Mouse (Mus musculus) thymus, postnatal 25 days (tissue): ENCODE data around the gene Mcoln1.

Experiments
- DNase-seq: peaks from one replicate; pipeline ENCODE4 v3.0.0; 2022

Gene Mcoln1

GRCm38 (mm10) chr8:3500235-3501090, at the start of gene Mcoln1:
Gene Mcoln1, plus strand, starts transcription at chr8:3500457.
- peak; percentile 98 for DNase-seq

- peak; percentile 45 for DNase-seq
Observed at GRCm38 (mm10) chr8:3450670-3451069, 49.6 kb upstream of the Mcoln1 start.

DNA sequence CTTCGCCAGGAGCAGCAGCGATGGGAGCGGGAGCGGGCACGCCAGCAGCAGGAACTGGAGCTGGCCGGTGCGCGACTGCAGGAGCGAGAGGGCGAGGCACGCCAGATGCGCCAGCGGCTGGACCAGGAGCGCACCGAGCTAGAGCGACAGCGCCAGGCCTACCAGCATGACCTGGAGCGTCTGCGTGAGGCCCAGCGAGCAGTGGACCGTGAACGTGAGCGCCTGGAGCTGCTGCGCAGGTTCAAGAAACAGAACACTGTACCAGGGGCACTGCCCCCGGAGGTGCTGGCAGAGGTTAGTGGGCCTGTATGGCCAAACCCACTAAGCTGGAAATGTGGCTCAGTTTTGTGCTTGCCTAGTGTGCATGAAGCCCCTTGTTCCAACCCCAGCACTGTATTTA, 48.3 kb upstream of the Mcoln1 start:
- no peak for DNase-seq

DNA sequence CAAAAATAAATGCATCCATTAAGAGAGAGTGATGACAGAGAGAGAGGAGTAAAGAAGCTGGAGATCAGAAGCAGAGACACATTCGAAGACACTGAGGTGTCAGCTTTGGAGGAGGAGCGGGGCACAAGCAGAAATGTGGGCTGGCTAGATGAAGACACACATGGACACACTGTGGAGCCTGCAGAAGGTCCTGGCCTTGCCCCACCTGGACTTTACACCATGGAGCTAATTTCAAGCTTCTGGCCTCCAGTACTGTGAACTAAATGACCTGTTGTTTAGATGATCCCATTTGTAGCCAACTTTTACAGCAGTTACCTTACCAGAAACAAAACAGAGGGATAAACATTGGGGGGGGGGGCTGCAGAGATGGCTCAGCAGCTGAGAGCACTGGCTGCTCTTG, 37.0 kb upstream of the Mcoln1 start:
- DNase-seq = no peak

- DNase-seq = peak; percentile 69
Observed at GRCm38 (mm10) chr8:3464309-3464708, 35.9 kb upstream of the Mcoln1 start.

DNA sequence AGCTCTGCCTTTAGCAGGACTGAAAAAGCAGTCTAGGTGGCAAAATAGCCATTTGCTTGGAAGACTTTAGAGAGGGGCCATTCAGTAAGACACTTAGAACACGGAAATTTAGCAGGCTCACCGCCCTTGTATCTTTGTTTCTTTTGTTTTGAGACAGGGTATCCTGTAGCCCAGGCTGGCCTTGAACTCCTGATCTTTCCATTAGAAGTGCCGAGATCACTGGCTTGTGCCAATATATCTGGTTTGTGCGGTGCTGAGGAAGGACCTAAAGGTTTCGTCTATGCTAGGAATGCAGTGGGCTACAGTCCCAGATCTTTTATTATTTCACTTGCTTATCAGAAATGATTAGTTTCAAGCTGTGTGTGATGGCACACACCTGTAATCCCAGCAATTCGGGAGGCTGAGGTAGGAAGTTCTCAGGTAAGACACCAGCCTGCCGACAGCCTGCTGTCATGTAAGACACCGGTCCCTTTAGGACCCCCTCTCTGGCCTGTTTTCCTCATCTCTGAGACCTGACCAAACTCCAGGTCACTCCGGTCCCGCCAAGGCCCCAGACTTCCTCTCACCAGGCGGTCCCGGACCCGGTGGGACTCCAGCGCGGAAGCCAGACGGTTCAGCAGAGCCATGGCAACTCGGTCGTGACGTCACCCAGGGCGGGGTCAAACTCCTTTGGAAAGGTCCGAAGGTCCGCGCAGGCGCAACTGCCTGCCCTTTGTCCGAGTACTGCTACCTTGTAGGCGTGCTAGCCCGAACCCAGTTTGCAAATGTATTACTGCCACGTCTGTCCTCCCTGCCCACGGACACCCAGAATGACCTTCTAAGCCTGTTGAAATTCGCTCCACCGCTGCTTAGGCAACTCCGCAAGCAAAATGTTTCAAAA, 33.0 kb upstream of the Mcoln1 start, which contains the start of gene Pex11g:
TSS of gene Pex11g (minus strand) at position 675 of the 880 bp plus-strand sequence.
- DNase-seq = peak; percentile 91

- no peak for DNase-seq
Observed at GRCm38 (mm10) chr8:3467886-3468545, 32.2 kb upstream of the Mcoln1 start.

DNA sequence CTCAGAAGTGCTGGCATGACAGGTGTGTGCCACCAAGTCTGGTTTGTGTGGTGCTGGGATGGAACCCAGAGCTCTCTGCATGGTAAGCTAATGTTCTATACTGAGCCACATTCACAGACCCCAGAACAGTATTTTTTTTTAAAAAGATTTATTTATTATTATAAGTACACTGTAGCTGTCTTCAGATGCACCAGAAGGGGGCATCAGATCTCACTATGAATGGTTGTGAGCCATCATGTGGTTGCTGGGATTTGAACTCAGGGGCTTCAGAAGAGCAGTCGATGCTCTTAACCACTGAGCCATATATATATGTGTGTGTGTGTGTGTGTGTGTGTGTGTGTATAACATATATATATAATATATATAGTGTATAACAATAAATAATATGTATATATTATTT, 31.4 kb upstream of the Mcoln1 start:
- no peak for DNase-seq

DNA sequence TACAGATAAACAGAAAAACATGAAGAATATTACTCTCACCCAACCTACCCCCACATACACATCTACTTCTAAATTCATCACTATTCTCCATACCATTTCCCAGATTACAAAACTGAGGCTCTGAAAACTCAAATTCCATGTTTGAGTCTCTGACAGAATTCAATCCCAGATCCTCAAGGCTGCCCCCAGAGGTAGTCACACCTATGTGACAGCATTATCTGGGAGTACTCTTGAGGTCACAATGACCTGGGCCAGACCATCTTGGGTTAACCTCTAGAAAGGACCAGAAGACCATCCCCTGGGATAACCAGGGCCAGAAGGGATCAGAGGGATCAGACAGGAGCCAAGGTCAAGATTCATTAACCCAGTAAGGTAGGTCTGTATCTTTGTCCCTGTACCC, 29.7 kb upstream of the Mcoln1 start, which contains the start of gene Tex45:
TSS of gene Tex45 (plus strand) at position 301 of the 400 bp plus-strand sequence.
- no peak for DNase-seq

GRCm38 (mm10) chr8:3475715-3476429, 24.4 kb upstream of the Mcoln1 start:
- DNase-seq = no peak

DNA sequence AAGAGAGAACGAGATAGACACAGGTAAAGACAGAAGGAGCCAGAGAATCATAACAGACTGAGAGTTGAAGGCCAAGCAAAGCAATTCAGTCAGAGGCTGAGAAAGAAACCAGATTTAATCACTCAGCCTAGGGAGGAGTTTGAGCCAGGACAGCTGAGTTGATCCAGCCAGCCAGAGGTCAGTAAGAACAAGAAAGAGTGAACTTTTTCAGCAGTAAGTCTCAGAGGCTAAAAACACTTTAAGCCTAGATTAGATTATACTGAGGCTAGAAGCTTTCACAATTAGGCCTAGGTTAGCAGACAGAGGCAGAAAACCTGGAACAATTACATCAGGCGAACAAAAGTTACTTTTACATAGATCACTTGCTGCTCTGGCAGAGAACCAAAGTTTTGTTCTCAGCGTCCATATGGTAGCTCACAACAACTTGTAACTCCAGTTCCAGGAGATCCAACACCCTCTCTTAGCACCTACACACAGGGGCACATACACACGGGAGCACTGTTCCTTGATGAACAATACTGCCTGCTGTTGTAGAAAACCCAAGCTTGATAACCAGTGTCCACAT, 20.0 kb upstream of the Mcoln1 start:
- no peak for DNase-seq

- no peak for DNase-seq
Observed at GRCm38 (mm10) chr8:3481605-3482004, 18.7 kb upstream of the Mcoln1 start.

- no peak for DNase-seq
Observed at GRCm38 (mm10) chr8:3482240-3482740, 18.0 kb upstream of the Mcoln1 start.

DNA sequence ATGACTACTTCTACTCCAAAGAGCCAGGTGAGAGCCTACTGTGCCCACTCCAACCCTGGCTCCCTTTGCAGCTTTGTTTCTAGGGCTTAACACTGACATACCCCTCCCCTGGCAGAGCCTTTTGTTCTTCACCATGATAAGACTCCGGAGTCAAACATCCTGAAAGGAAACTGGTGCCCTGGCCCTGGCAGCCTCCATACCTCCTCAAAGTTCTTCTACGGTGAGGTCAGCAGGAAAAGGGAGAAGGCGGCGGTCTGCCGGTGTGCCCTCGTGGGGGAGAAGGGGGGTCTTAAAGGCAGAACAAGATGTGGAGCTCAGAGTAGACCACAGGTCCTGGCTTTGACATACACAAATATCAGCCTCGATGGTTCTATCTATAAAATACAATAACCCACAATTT, 16.7 kb upstream of the Mcoln1 start:
- DNase-seq = no peak

GRCm38 (mm10) chr8:3485192-3485591, 15.1 kb upstream of the Mcoln1 start:
- no peak for DNase-seq

- DNase-seq = peak; percentile 72
Observed at GRCm38 (mm10) chr8:3492901-3493844, 7.1 kb upstream of the Mcoln1 start, which contains the start of gene Zfp358. Gene Zfp358, plus strand, starts transcription at chr8:3493138.

GRCm38 (mm10) chr8:3493845-3494208, 6.4 kb upstream of the Mcoln1 start:
- no peak for DNase-seq

- no peak for DNase-seq
Observed at GRCm38 (mm10) chr8:3495578-3496427, 4.5 kb upstream of the Mcoln1 start.

DNA sequence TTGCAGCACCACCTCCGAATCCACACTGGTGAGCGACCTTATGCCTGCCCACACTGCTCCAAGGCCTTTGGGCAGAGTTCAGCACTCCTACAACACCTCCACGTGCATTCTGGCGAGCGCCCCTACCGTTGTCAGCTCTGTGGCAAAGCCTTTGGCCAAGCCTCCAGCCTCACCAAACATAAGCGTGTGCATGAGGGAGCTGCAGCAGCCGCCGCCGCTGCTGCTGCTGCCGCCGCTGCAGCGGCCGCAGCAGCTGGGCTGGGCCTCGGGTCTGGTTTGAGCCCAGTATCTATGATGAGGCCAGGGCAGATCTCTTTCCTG, 3.9 kb upstream of the Mcoln1 start:
- DNase-seq = no peak

DNA sequence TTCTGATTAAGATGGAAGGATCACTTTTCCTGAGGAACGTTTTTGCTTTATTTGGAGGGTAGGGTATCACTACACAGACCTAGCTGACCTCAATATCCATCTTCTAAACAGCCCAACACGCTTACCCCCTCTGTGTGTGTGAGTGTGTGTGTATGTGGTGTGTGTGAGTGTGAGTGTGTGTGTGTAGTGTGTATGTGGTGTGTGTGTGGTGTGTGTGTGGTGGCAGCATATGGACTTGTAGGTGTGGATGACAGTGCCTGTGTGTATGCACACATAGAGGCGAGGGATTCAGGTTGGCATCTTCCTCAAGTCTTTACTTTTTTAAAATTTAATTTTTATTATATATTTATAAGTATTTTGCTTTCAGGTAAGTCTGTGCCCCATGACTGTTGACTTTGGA, 1.7 kb upstream of the Mcoln1 start:
- DNase-seq = no peak
